Mouse (Mus musculus): ENCODE measurements around the gene Bex2. TPM values are rescaled to one million over a fixed set of nuclear protein-coding genes. Genes with fewer than 3 reads are reported as not detected.
"Not testable (repeated sequence)": the region's sequence is repeated elsewhere in the genome, so short reads cannot be mapped to it uniquely, and the experiment has no call there.

The Bex2 gene
- polyA plus RNA-seq, 1 experiment from 2014 or later: 66.7 TPM

DNA sequence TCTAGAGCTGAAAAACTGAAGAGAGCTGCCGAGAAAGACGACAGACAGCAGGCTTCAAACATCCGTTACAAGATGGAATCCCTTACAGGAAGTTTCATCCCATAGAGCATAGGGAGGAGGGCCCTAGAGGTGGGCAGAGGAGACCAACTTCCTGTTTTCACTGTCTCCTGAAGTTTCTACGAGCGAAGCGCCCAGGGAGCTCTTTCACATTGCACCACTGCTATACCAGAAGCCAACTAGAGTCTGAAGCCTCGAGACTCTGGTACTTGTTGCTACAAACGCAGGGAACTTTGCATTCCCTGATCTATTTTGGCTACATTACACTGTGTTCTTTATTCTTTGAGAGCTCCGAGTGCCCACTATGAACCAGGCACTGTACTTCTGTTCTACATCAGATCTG is 17.1 kb upstream of the Bex2 start, which contains the start of gene Nxf3:
Gene Nxf3 (minus strand): TSS at position 101 of the 400 bp plus-strand sequence.
- Histone ChIP-seq H3K9me3 (replicated peaks; ENCODE audit: control insufficient read depth, low read length) (no peaks in the 10 kb centered on the region), H3K27me3 (ENCODE audit: control insufficient read depth, insufficient read depth, low read length) (no peaks in the 10 kb centered on the region), H3K9ac (ENCODE audit: low read depth, low read length) (no peak within 1 kb of the TSS), H3K27ac (ENCODE audit: low read depth, low read length) (no peak within 1 kb of the TSS), H3K4me1 (ENCODE audit: control insufficient read depth, insufficient read depth, low read length) (no peaks in the 10 kb centered on the region), H3K36me3 (ENCODE audit: control insufficient read depth, insufficient read depth, low read length) (no peaks in the 10 kb centered on the region), H3K4me2 (no peak within 1 kb of the TSS), H3K4me3 (ENCODE audit: low read depth, low read length) (no peak within 1 kb of the TSS)
- ATAC-seq (replicated peaks; ENCODE audit: insufficient number of reproducible peaks, low FRiP score, low TSS enrichment): no peak
- WGBS (ENCODE audit: insufficient replicate concordance): 78% methylated on average over 9 of the region's 9 CpGs

DNA sequence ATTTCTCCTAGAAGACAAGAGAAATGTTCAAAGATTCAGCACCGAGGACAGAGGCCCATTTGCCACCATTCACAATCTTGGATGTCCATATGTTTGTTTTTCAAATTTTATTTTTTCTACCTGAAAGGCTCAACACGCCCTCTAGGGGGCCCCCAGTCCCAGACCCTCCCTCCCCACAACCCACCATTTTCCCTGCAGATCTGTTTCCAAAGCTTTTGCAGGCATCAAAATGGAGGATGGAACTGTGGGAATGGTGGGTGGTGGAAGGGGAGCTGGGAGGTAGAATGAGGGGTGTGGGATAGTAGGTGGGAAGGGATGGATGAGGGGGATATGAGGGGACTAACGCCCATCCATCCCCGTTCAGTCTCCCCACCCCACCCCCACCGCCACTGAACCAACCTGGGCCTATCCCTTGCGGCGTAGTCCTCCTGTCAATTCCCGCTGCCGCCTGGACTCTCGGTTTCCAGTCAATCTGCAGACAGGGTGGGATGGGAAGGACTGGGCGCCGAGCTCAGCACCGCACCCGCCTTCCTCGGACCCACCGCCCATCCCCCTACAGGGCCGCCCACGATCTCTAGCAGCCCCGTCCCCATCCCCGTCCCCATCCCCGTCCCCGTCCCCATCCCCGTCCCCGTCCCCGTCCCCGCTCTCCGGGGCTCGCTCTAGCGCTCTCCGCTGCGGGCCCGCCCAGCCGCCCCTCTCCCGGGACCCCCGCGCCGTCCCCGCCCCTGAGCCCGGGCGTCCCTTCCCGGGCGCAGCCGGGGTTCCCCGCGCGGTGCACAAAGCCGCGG is 640 bp downstream of the Bex2 start:
- not testable (repeated sequence) for H3K4me1 ChIP-seq (ENCODE audit: control insufficient read depth, insufficient read depth, low read length); ATAC-seq (replicated peaks; ENCODE audit: insufficient number of reproducible peaks, low FRiP score, low TSS enrichment); H3K36me3 ChIP-seq (ENCODE audit: control insufficient read depth, insufficient read depth, low read length); H3K27me3 ChIP-seq (ENCODE audit: control insufficient read depth, insufficient read depth, low read length); H3K9ac ChIP-seq (ENCODE audit: low read depth, low read length); H3K27ac ChIP-seq (ENCODE audit: low read depth, low read length); H3K9me3 ChIP-seq (replicated peaks; ENCODE audit: control insufficient read depth, low read length)
- Histone ChIP-seq H3K4me2 (peak overlapping the region; percentile 59), H3K4me3 (ENCODE audit: low read depth, low read length) (peak overlapping the region; percentile 32)
- 12% methylated on average over 11 of the region's 48 CpGs for WGBS (ENCODE audit: insufficient replicate concordance)

DNA sequence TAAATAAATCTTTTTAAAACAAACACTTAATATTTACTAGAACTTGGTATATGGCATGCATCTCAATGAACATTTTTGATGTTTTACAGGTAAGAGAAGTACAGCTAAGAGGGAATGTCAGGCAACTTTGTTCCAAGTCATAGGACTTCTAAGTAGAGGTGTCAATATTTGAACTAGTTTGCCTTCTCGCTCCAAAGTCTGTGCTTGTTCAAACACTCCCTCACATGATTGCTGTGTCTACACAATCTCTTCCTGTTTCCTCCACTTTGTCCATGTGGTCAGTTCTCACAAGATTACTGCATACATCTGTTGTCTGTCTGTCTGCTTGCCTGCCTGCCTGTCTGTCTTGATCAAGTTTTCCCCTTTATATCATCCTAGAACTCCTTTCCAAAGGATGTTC is 7.3 kb downstream of the Bex2 start:
- Histone ChIP-seq H3K9ac (ENCODE audit: low read depth, low read length) (no peak overlapping the region), H3K9me3 (replicated peaks; ENCODE audit: control insufficient read depth, low read length) (no peaks in the 10 kb centered on the region), H3K27me3 (ENCODE audit: control insufficient read depth, insufficient read depth, low read length) (no peaks in the 10 kb centered on the region), H3K4me2 (no peak overlapping the region), H3K4me1 (ENCODE audit: control insufficient read depth, insufficient read depth, low read length) (no peaks in the 10 kb centered on the region), H3K4me3 (ENCODE audit: low read depth, low read length) (no peak overlapping the region), H3K36me3 (ENCODE audit: control insufficient read depth, insufficient read depth, low read length) (no peaks in the 10 kb centered on the region), H3K27ac (ENCODE audit: low read depth, low read length) (no peak overlapping the region)
- no peak for ATAC-seq (replicated peaks; ENCODE audit: insufficient number of reproducible peaks, low FRiP score, low TSS enrichment)
- WGBS (ENCODE audit: insufficient replicate concordance): 75% methylated on average over 1 of the region's 1 CpGs

DNA sequence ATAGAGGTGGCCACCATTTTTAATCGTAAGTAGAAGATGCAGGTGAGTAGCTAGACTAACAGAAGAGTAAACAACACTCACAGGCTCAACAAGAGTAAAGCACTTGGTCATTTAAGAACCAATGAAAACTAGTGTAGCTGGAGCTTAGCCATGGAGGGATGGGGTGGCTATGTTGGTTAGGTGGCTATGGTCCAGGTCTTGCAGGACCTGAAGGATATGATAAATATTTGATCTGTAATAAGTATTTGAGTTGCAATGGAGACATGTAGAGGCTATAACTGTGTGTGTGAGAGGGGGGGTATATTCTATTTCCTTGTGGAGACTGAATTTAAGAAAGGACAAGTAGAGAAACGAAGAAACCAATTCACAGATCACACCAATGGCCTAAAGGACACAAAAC is 16.8 kb downstream of the Bex2 start:
- ATAC-seq (replicated peaks; ENCODE audit: insufficient number of reproducible peaks, low FRiP score, low TSS enrichment): no peak
- Histone ChIP-seq H3K4me3 (ENCODE audit: low read depth, low read length) (no peak overlapping the region), H3K27ac (ENCODE audit: low read depth, low read length) (no peak overlapping the region), H3K4me2 (no peak overlapping the region), H3K4me1 (ENCODE audit: control insufficient read depth, insufficient read depth, low read length) (no peaks in the 10 kb centered on the region), H3K36me3 (ENCODE audit: control insufficient read depth, insufficient read depth, low read length) (no peaks in the 10 kb centered on the region), H3K9me3 (replicated peaks; ENCODE audit: control insufficient read depth, low read length) (no peaks in the 10 kb centered on the region), H3K27me3 (ENCODE audit: control insufficient read depth, insufficient read depth, low read length) (no peaks in the 10 kb centered on the region), H3K9ac (ENCODE audit: low read depth, low read length) (no peak overlapping the region)
- WGBS (ENCODE audit: insufficient replicate concordance): 66% methylated on average over 2 of the region's 2 CpGs

DNA sequence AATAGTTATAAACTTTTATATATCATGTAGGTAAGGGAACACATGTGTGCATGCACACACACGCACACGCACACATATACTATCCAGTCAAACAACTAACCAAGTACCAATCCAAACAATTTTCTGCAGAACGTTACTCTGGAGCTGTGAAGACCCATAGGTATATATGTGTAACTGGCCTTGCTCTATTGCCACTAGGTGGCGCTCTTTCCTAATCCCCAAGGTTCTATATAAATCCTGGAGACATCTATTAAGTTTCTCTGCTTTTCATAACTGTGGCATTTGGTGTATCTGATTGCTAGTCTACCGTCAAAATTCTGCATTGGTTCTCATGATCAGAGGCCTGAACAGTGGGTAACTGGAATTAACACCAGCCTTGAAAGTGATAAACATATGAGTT is 20.5 kb downstream of the Bex2 start:
- no peak for ATAC-seq (replicated peaks; ENCODE audit: insufficient number of reproducible peaks, low FRiP score, low TSS enrichment)

DNA sequence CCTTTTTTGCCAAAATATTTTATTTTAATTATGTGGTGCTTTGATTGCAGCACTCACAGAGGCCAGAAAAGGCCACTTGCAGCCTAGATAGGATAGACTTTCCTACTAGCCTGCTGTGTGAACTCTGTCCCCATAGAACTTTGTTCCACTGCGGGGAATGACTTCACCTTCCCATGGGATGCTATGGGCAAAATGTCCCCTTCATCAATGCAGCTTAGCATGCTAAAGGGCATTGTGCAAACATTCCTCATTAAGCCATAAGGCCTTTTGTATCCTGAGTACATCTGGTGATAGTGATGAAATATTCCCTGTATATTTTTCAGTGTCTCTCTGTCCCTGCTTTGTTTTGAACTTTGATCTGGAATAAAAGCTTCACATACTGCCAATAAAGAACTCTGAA is 24.3 kb downstream of the Bex2 start:
- ATAC-seq (replicated peaks; ENCODE audit: insufficient number of reproducible peaks, low FRiP score, low TSS enrichment): no peak
- no peaks in the 10 kb centered on the region for H3K27me3 ChIP-seq (ENCODE audit: control insufficient read depth, insufficient read depth, low read length)
- no peak overlapping the region for H3K9ac ChIP-seq (ENCODE audit: low read depth, low read length)
- H3K9me3 ChIP-seq (replicated peaks; ENCODE audit: control insufficient read depth, low read length): no peaks in the 10 kb centered on the region
- H3K36me3 ChIP-seq (ENCODE audit: control insufficient read depth, insufficient read depth, low read length): no peaks in the 10 kb centered on the region
- H3K4me2 ChIP-seq: no peak overlapping the region
- 76% methylated on average over 1 of the region's 1 CpGs for WGBS (ENCODE audit: insufficient replicate concordance)
- H3K4me3 ChIP-seq (ENCODE audit: low read depth, low read length): no peak overlapping the region
- H3K27ac ChIP-seq (ENCODE audit: low read depth, low read length): no peak overlapping the region
- no peaks in the 10 kb centered on the region for H3K4me1 ChIP-seq (ENCODE audit: control insufficient read depth, insufficient read depth, low read length)

More for the DNA sequence above, 20.5 kb downstream of the Bex2 start:
- Histone ChIP-seq H3K4me2 (no peak overlapping the region), H3K27me3 (ENCODE audit: control insufficient read depth, insufficient read depth, low read length) (no peaks in the 10 kb centered on the region), H3K9me3 (replicated peaks; ENCODE audit: control insufficient read depth, low read length) (no peaks in the 10 kb centered on the region), H3K9ac (ENCODE audit: low read depth, low read length) (no peak overlapping the region), H3K27ac (ENCODE audit: low read depth, low read length) (no peak overlapping the region), H3K4me1 (ENCODE audit: control insufficient read depth, insufficient read depth, low read length) (no peaks in the 10 kb centered on the region), H3K4me3 (ENCODE audit: low read depth, low read length) (no peak overlapping the region), H3K36me3 (ENCODE audit: control insufficient read depth, insufficient read depth, low read length) (no peaks in the 10 kb centered on the region)
- WGBS (ENCODE audit: insufficient replicate concordance): 19% methylated on average over 5 of the region's 5 CpGs

DNA sequence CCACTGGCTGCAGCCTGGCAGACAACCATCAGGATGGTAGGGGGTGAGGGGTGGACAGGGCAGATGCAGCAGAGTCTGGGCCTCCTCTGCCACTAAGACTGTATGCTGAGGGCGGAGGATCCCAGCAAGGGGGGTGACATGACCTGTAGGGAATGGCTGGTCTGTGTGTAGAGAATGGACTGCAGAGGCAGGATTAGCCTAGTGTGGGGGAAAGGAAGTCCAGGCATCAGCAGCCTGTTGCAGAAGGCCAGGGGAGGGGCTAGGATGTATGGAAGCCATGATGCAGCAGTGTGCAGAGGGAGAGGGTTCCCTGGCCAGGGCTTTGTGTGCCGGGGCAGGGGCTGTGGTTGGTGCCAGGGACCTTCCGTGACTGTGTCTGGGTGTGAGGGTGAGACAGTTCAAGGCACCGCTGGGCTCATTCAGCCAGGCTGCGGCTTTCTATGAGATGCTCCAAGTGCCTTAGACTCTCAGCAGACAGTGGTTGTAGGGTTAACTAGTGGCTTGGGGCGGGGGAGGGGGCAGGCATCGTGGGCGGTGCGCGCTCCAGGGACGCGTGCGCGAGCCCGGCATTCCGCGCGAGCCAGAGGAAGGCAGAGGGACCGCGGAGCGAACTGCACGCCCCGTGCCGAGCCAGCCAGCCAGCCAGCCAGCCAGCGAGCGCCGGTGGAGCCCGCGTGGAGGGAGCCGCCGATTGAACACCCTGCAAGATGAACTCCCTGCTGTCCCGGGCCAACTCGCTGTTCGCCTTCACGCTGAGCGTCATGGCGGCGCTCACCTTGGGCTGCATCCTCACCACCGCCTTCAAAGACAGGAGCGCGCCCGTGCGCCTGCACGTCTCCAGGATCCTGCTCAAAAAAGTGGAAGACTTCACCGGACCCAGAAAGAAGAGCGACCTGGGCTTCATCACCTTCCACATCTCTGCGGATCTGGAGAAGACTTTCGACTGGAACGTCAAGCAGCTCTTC is 35.0 kb downstream of the Bex2 start, which contains the start of gene Arxes1:
Gene Arxes1 (plus strand): TSS at position 569 of the 965 bp plus-strand sequence.
- H3K9ac ChIP-seq (ENCODE audit: low read depth, low read length); H3K36me3 ChIP-seq (ENCODE audit: control insufficient read depth, insufficient read depth, low read length); H3K9me3 ChIP-seq (replicated peaks; ENCODE audit: control insufficient read depth, low read length); H3K27me3 ChIP-seq (ENCODE audit: control insufficient read depth, insufficient read depth, low read length); H3K4me1 ChIP-seq (ENCODE audit: control insufficient read depth, insufficient read depth, low read length); H3K27ac ChIP-seq (ENCODE audit: low read depth, low read length): not testable (repeated sequence)
- 11% methylated on average over 7 of the region's 49 CpGs for WGBS (ENCODE audit: insufficient replicate concordance)
- ATAC-seq (replicated peaks; ENCODE audit: insufficient number of reproducible peaks, low FRiP score, low TSS enrichment): peak; percentile 80
- Histone ChIP-seq H3K4me2 (peak within 1 kb of the TSS; percentile 50), H3K4me3 (ENCODE audit: low read depth, low read length) (peak within 1 kb of the TSS; percentile 23; the same call in 1 of the 2 replicates)

DNA sequence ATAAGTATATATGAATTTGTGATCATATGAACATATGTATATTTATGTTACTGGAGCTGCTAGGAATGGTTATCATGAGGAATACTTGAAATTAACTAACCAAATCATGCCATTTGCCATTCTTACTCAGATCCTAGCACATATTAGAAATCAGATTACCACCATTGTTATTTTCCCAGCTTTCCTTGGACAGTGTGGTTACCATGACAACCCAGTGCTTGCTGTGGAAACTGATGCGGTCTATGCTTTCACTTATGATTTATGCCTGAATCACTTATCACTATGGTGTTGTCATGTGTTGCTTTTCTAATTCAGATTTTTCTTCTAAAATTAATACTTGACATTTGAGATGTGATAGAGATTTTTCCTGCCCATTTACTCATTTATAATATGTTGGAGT is 37.7 kb downstream of the Bex2 start:
- no peaks in the 10 kb centered on the region for H3K27me3 ChIP-seq (ENCODE audit: control insufficient read depth, insufficient read depth, low read length)
- H3K4me1 ChIP-seq (ENCODE audit: control insufficient read depth, insufficient read depth, low read length): no peaks in the 10 kb centered on the region
- no peak overlapping the region for H3K9ac ChIP-seq (ENCODE audit: low read depth, low read length)
- WGBS (ENCODE audit: insufficient replicate concordance): 67% methylated on average over 1 of the region's 1 CpGs
- H3K27ac ChIP-seq (ENCODE audit: low read depth, low read length): no peak overlapping the region
- H3K9me3 ChIP-seq (replicated peaks; ENCODE audit: control insufficient read depth, low read length): no peaks in the 10 kb centered on the region
- H3K36me3 ChIP-seq (ENCODE audit: control insufficient read depth, insufficient read depth, low read length): no peaks in the 10 kb centered on the region
- no peak overlapping the region for H3K4me2 ChIP-seq
- no peak overlapping the region for H3K4me3 ChIP-seq (ENCODE audit: low read depth, low read length)
- ATAC-seq (replicated peaks; ENCODE audit: insufficient number of reproducible peaks, low FRiP score, low TSS enrichment): no peak

Measured in heart, embryonic 11.5 days (tissue).